Mouse (Mus musculus) limb, embryonic 10.5 days (tissue): ENCODE data around the gene Micu1. TPM values are rescaled to one million over a fixed set of nuclear protein-coding genes. Genes with fewer than 3 reads are reported as not detected.

Experiments
- DNase-seq: peaks from one replicate; pipeline ENCODE4 v3.0.0-alpha.2; 2017; ENCODE audit warnings: low spot score
- H3K27ac ChIP-seq: fragments of 300-500 bp; sonication (generic); 2 replicates; pipeline ENCODE4 v1.5.1; 2016; ENCODE audit warnings: mild to moderate bottlenecking
- H3K27me3 ChIP-seq: fragments of 300-500 bp; sonication (generic); 2 replicates; pipeline ENCODE4 v1.6.1; 2016; ENCODE audit warnings: low read depth, mild to moderate bottlenecking; ENCODE audit not compliant: poor library complexity, severe bottlenecking
- H3K36me3 ChIP-seq: fragments of 300-500 bp; sonication (generic); 2 replicates; pipeline ENCODE4 v1.6.1; 2016; ENCODE audit warnings: mild to moderate bottlenecking, moderate library complexity
- H3K4me1 ChIP-seq: fragments of 300-500 bp; sonication (generic); 2 replicates; pipeline ENCODE4 v1.6.1; 2016
- H3K4me3 ChIP-seq: fragments of 300-500 bp; sonication (generic); 2 replicates; pipeline ENCODE4 v1.5.1; 2016; ENCODE audit warnings: mild to moderate bottlenecking, moderate library complexity
- H3K9me3 ChIP-seq: fragments of 300-500 bp; sonication (generic); replicated peaks from 2 replicates; pipeline ENCODE4 v1.6.1; 2016; ENCODE audit warnings: mild to moderate bottlenecking
- WGBS: fragments of 180-500 bp; shearing (Covaris S2); methylation state at CpG from one replicate; pipeline ENCODE4 v1.1.7; 2016; 5-methylcytosine and 5-hydroxymethylcytosine counted together
- polyA plus RNA-seq: library from polyadenylated mRNA; unstranded; fragments of >200 nt; fragmentation: Nextera tagmentation; extraction: Ambion mirVana; gene quantifications from 2 replicates; pipeline ENCODE4 v1.2.1, GENCODE M21; 2016

Micu1 gene
- polyA plus RNA-seq, 1 experiment from 2014 or later: 52.4 TPM

DNA sequence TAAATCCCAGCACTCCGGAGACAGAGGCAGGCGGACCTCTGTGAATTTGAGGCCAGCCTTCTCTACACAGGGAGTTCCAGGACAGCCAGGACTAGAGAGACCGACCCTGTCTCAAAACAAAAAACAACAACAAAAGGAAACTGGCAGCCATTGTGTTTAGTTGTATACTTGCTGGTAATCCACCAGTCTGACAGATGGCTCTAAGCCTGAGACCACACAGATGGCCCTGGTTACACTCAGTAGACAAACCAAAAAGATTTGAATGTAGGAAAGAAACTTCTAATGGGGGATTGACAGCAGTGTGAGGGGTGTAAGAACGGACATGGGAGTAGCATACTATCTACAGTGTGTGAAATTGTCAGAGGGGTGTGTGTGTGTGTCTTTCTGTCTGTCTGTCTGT is 27.6 kb downstream of the Micu1 start:
- H3K4me1 ChIP-seq: peaks cover 5% of the 10 kb centered on the region
- no peaks in the 10 kb centered on the region for H3K9me3 ChIP-seq
- peaks cover 24% of the 10 kb centered on the region for H3K36me3 ChIP-seq
- no peak for DNase-seq
- no peak overlapping the region for H3K27ac ChIP-seq
- H3K4me3 ChIP-seq: no peak overlapping the region
- no peaks in the 10 kb centered on the region for H3K27me3 ChIP-seq
- WGBS: 84% methylated on average over 4 of the region's 4 CpGs

DNA sequence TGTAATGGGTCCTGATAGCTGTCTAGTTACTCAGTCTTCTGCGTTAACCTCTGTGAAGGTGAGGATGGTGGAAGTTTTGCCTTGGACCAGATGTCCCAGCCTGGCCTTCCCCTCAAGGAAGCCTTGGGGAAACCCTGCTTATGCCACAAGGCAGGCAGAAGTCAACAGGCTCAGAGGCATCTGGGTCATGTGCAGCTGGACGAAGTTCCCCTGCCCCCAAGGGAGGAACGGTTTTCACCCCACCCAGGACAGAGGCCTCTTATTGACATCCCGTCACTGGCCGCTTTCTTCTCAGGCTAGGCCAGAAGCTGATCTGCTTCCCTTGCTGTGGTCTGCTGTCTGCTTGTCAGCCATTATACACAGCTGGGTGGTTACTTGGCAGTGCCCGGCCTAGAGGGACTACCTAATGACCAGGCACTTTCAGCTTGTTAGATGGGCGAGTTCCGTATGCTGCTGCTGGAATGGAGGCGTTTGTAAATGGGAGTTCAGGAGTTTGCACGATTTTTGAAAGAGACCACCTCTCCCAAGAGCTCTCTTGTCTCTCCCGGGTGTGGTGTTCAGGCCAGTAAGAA is 33.8 kb downstream of the Micu1 start:
- Histone ChIP-seq H3K4me3 (no peak overlapping the region), H3K36me3 (peaks cover 28% of the 10 kb centered on the region), H3K27ac (no peak overlapping the region), H3K4me1 (no peaks in the 10 kb centered on the region), H3K9me3 (no peaks in the 10 kb centered on the region), H3K27me3 (no peaks in the 10 kb centered on the region)
- DNase-seq: no peak
- WGBS: 82% methylated on average over 11 of the region's 11 CpGs

DNA sequence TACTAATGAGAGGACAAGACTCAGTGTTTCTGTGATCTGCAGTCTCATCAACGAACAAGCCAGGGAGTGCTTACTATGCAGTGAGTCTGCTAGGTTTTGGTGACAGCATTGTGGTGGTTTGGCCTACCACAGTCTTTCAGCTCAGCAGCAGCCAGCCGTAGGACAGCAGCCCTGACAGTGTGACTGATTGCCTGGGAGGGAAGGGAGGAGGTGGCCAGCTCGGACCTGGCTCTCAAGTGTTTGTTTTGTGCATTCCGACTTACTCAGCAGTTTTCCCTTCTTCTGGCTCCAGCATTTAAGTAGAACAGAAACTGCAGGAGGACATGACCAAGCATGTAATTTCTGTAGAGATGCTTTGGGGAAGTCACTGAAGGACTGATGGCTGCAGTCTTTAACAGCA is 39.2 kb downstream of the Micu1 start:
- Histone ChIP-seq H3K4me3 (no peak overlapping the region), H3K27ac (no peak overlapping the region), H3K4me1 (no peaks in the 10 kb centered on the region), H3K9me3 (no peaks in the 10 kb centered on the region), H3K27me3 (no peaks in the 10 kb centered on the region), H3K36me3 (peaks cover 25% of the 10 kb centered on the region)
- WGBS: 41% methylated on average over 4 of the region's 4 CpGs
- no peak for DNase-seq

- 89% methylated on average over 12 of the region's 12 CpGs for WGBS
- H3K36me3 ChIP-seq: peaks cover 20% of the 10 kb centered on the region
- H3K4me3 ChIP-seq: no peak overlapping the region
- no peaks in the 10 kb centered on the region for H3K9me3 ChIP-seq
- H3K4me1 ChIP-seq: no peaks in the 10 kb centered on the region
- no peak overlapping the region for H3K27ac ChIP-seq
- H3K27me3 ChIP-seq: no peaks in the 10 kb centered on the region
- DNase-seq: no peak
Measured at GRCm38 (mm10) chr10:59743397-59743796, 41.1 kb downstream of the Micu1 start.

DNA sequence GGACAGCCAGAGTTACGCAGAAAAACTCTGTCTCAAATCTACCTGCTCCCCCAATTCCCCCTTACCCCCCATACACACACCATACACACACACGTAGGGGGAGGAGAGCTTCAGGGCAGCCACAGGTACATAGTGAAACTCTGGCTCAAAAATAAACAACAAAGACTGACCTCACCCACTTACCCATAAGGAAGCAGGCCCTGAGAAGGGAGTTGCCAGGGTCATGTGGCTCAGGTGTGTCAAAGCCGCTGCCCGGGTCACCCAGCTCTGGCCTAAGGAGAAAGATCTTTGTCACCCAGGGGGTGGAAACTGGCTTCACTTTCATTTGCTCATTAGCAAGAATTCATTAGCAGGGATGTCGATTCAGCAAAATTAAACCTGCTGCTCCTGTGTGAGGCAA is 41.7 kb downstream of the Micu1 start:
- H3K27ac ChIP-seq: no peak overlapping the region
- no peak for DNase-seq
- WGBS: 88% methylated on average over 5 of the region's 5 CpGs

DNA sequence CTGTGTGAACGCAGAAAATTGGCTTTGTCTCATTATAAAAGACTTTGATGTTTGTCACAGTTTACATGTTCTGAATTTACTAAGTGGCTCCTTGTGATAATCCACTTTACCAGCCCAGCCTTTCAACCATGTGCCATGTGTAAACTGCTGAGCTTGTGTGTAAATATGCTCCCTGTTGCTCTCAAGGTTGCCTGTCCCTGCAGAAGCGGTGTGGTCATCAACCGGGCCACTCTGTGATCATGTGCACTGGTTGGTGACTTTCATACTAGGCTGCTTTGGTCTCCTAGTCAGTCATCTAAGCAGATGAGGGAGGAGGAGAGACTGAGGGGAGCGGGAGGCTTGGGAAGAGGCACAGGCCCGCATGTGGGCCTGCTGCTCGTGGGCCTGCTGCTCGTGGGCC is 45.1 kb downstream of the Micu1 start:
- Histone ChIP-seq H3K27me3 (no peaks in the 10 kb centered on the region), H3K4me3 (no peak overlapping the region), H3K9me3 (no peaks in the 10 kb centered on the region), H3K36me3 (peaks cover 10% of the 10 kb centered on the region), H3K27ac (no peak overlapping the region), H3K4me1 (0 out of 2 replicates have a peak, but pooled peaks cover 4% of the 10 kb centered on the region)
- DNase-seq: no peak
- WGBS: 83% methylated on average over 7 of the region's 7 CpGs

More for the DNA sequence above, 41.7 kb downstream of the Micu1 start:
- Histone ChIP-seq H3K36me3 (peaks cover 20% of the 10 kb centered on the region), H3K27me3 (no peaks in the 10 kb centered on the region), H3K4me1 (no peaks in the 10 kb centered on the region), H3K9me3 (no peaks in the 10 kb centered on the region), H3K4me3 (no peak overlapping the region)

DNA sequence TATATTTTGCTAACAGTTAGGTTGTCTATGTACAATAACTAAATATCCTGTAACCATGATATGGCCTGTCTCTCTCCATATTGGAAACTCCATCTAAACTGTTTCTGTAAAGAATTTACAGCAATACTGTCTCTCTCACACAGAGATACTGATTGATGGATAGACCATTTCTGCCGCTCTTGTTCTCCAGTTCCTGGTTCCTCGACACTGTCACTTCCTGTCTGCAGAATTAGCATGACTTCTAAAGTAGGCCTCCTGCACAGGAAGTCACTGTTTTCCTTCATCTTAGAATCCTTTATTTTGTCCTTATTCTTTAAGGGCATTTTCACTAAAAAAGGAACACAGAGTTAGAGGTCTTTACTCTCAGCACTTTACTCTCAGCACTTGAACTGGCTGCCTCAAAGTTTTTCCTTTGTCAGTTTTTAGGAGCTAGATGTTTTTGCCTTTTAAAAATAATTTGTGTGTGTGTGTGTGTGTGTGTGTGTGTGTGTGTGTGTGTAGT is 46.5 kb downstream of the Micu1 start:
- H3K9me3 ChIP-seq: no peaks in the 10 kb centered on the region
- DNase-seq: no peak
- peaks cover 10% of the 10 kb centered on the region for H3K4me1 ChIP-seq
- no peak overlapping the region for H3K4me3 ChIP-seq
- no peak overlapping the region for H3K27ac ChIP-seq
- peaks cover 13% of the 10 kb centered on the region for H3K36me3 ChIP-seq
- 66% methylated on average over 2 of the region's 2 CpGs for WGBS
- H3K27me3 ChIP-seq: no peaks in the 10 kb centered on the region

DNA sequence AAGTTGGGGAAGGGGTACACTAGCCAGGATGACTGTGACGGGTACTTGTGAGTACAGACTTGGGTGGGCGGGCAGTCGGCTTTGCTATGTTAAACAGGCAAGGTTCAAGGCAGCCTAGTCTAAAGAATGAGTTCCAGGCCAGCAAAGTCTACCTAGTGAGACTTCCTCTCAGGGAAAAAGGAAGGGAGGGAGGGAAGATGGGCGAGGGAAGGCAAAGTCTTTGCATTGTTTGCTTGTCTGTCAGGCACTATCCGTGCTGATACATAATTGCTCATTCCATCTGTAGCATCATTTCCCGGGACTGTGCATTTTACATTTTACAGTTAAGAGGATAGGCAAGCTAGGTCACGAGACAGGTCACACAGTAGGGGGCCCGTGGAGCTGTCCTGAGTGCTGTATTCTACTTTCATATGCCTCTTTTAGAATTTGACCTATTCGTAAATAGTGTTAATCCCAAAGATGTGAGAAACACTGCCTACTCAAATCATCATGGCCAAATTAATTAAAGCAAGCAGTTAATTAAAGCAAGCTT is 51.3 kb downstream of the Micu1 start:
- Histone ChIP-seq H3K27ac (no peak overlapping the region), H3K36me3 (peaks cover 6% of the 10 kb centered on the region), H3K9me3 (no peaks in the 10 kb centered on the region), H3K4me1 (peaks cover 48% of the 10 kb centered on the region), H3K4me3 (no peak overlapping the region), H3K27me3 (no peaks in the 10 kb centered on the region)
- 68% methylated on average over 9 of the region's 9 CpGs for WGBS
- DNase-seq: no peak

DNA sequence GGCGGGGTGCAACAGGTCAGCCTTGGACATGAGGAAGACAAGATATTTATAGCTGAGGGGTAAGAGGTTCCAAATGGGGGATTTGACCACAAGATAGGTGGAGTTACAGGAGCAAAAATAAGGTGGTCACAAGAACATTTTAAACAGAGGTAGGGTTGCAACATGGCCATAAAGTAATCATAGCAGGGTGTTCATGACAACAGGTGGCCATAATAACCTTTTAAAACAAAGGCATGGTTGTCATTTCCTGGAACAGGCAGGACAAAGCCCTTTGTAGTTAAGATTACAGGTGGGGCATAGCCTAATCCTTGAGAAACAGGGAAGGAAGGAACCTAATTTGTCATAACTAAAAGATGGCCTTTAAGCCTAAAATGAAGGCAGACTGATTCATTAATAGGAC is 51.8 kb downstream of the Micu1 start:
- 75% methylated on average over 1 of the region's 1 CpGs for WGBS
- no peak overlapping the region for H3K4me3 ChIP-seq
- no peaks in the 10 kb centered on the region for H3K9me3 ChIP-seq
- peaks cover 48% of the 10 kb centered on the region for H3K4me1 ChIP-seq
- no peak for DNase-seq
- H3K36me3 ChIP-seq: peaks cover 6% of the 10 kb centered on the region
- H3K27me3 ChIP-seq: no peaks in the 10 kb centered on the region
- no peak overlapping the region for H3K27ac ChIP-seq

GRCm38 (mm10) chr10:59754901-59755300 is 52.6 kb downstream of the Micu1 start:
- 89% methylated on average over 1 of the region's 1 CpGs for WGBS
- Histone ChIP-seq H3K27ac (no peak overlapping the region), H3K4me1 (peaks cover 48% of the 10 kb centered on the region), H3K27me3 (no peaks in the 10 kb centered on the region), H3K36me3 (peaks cover 6% of the 10 kb centered on the region), H3K9me3 (no peaks in the 10 kb centered on the region), H3K4me3 (no peak overlapping the region)
- DNase-seq: no peak

DNA sequence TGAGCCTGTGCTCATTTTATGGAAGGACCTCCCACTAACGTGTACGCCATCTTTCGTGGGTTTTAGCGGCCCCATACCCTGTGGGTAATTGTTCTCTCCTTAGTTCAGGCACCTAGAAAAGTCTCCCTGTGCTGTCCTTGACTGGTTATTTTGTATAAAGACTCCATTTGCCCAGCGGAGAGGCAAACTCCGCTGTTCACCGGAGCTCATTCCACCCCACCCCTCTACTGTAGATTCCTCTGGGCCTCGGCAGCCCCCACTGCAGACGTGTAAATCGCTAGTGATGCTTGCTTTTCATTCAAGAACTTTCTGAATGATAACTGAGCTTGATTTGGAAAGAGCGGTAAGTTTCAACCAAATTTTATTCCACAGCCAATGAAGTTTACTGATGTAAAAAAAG is 53.4 kb downstream of the Micu1 start:
- 90% methylated on average over 11 of the region's 11 CpGs for WGBS
- Histone ChIP-seq H3K27me3 (no peaks in the 10 kb centered on the region), H3K36me3 (peaks cover 6% of the 10 kb centered on the region), H3K27ac (peak overlapping the region; percentile 67), H3K4me3 (no peak overlapping the region), H3K9me3 (no peaks in the 10 kb centered on the region), H3K4me1 (peaks cover 48% of the 10 kb centered on the region)
- DNase-seq: no peak

- peaks cover 46% of the 10 kb centered on the region for H3K4me1 ChIP-seq
- H3K27me3 ChIP-seq: no peaks in the 10 kb centered on the region
- H3K9me3 ChIP-seq: no peaks in the 10 kb centered on the region
- WGBS: 76% methylated on average over 12 of the region's 12 CpGs
- H3K36me3 ChIP-seq: peaks cover 6% of the 10 kb centered on the region
- H3K4me3 ChIP-seq: no peak overlapping the region
- DNase-seq: no peak
- peak overlapping the region; percentile 67 for H3K27ac ChIP-seq
Measured at GRCm38 (mm10) chr10:59756090-59756489, 53.8 kb downstream of the Micu1 start.

DNA sequence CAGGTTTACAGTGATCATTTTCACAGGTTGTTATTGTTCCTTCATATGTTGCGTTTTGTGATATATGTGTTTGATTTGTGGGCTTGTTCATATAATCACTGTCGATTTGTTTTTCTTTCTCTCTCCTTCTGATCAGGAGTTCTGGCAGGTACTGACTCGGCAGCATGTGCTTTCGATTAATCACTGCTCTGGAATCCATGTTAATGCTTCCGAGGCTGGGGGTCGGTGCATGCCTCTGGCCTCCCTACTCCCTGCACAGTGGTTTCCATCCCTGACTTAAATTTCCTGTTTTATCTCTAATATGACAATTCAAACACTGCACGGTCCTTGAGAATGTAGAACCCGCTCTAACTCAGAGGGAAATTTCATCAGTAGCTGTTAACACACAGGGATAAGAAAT is 54.3 kb downstream of the Micu1 start:
- Histone ChIP-seq H3K27me3 (no peaks in the 10 kb centered on the region), H3K4me3 (no peak overlapping the region), H3K9me3 (no peaks in the 10 kb centered on the region), H3K27ac (peak overlapping the region; percentile 67), H3K4me1 (peaks cover 44% of the 10 kb centered on the region), H3K36me3 (peaks cover 6% of the 10 kb centered on the region)
- 44% methylated on average over 8 of the region's 8 CpGs for WGBS
- DNase-seq: peak; percentile 54

DNA sequence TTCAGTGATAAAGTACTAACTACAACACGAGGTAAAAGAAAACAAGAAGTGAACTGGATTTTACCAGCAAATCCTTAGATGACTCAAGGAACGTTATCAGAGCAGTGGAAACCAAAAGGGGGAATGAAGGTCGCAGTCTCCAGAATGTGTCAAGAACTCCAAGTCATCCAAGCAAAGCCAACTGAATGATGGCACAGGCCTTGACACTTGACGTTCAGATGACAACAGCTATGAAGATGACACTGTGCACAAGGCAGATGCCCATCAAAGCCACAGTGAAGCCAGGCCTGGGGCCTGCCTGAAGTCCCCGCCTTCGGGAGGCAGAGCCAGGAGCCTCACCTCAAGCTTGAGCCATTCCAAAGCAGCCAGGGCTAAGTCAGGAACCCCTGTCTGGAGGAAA is 62.5 kb downstream of the Micu1 start:
- Histone ChIP-seq H3K27ac (no peak overlapping the region), H3K9me3 (no peaks in the 10 kb centered on the region), H3K27me3 (no peaks in the 10 kb centered on the region), H3K4me1 (no peaks in the 10 kb centered on the region), H3K4me3 (no peak overlapping the region), H3K36me3 (peaks cover 16% of the 10 kb centered on the region; the same call in 1 of the 2 replicates)
- DNase-seq: no peak
- 93% methylated on average over 6 of the region's 6 CpGs for WGBS
